Mouse (Mus musculus) liver, embryonic 16.5 days (tissue): ENCODE results near the gene Fads6. TPM values are rescaled to one million over a fixed set of nuclear protein-coding genes. Genes with fewer than 3 reads are reported as not detected.

Experiments used
- ATAC-seq: fragments of 200-750 bp; cut with Nextera tagmentation; 2 replicates; pipeline ENCODE4 v1.8.0; 2017; ENCODE audit warnings: low read depth, mild to moderate bottlenecking, moderate number of reproducible peaks, moderate library complexity
- H3K27ac ChIP-seq: fragments of 300-500 bp; sonication (generic); 2 replicates; pipeline ENCODE4 v1.5.1; 2014; ENCODE audit warnings: mild to moderate bottlenecking, low read length
- H3K27me3 ChIP-seq: fragments of 300-500 bp; sonication (generic); 2 replicates; pipeline ENCODE4 v1.6.1; 2014; ENCODE audit warnings: low read depth, low read length, mixed read lengths; ENCODE audit not compliant: control insufficient read depth, insufficient read depth
- H3K36me3 ChIP-seq: fragments of 300-500 bp; sonication (generic); 2 replicates; pipeline ENCODE4 v1.6.1; 2014; ENCODE audit warnings: mild to moderate bottlenecking; ENCODE audit not compliant: control insufficient read depth, insufficient read depth
- H3K4me1 ChIP-seq: fragments of 300-500 bp; sonication (generic); 2 replicates; pipeline ENCODE4 v1.6.1; 2014; ENCODE audit warnings: low read depth, low read length, mixed read lengths; ENCODE audit not compliant: control insufficient read depth
- H3K4me2 ChIP-seq: fragments of 300-500 bp; sonication (generic); 2 replicates; pipeline ENCODE4 v1.6.1; 2014; ENCODE audit warnings: low read depth, low read length, mixed read lengths
- H3K4me3 ChIP-seq: fragments of 300-500 bp; sonication (generic); 2 replicates; pipeline ENCODE4 v1.5.1; 2014; ENCODE audit warnings: low read depth, mild to moderate bottlenecking, low read length
- H3K9ac ChIP-seq: fragments of 300-500 bp; sonication (generic); 2 replicates; pipeline ENCODE4 v1.6.1; 2014; ENCODE audit warnings: low read depth, low read length
- H3K9me3 ChIP-seq: fragments of 300-500 bp; sonication (generic); replicated peaks from 2 replicates; pipeline ENCODE4 v1.6.1; 2016; ENCODE audit warnings: low read length; ENCODE audit not compliant: control insufficient read depth
- WGBS: fragments of 180-500 bp; shearing (Covaris S2); extraction: QIAGEN DNeasy Blood & Tissue Kit; methylation state at CpG from one replicate; pipeline ENCODE4 v1.1.7; 2014; ENCODE audit not compliant: insufficient replicate concordance; 5-methylcytosine and 5-hydroxymethylcytosine counted together
- polyA plus RNA-seq: library from polyadenylated mRNA; unstranded; fragments of >200 nt; fragmentation: Nextera tagmentation; extraction: Ambion mirVana; gene quantifications from 2 replicates; pipeline ENCODE4 v1.2.1, GENCODE M21; 2015

The Fads6 gene
- polyA plus RNA-seq, 1 experiment from 2014 or later, result 4.5 TPM

GRCm38 (mm10) chr11:115283891-115284620 lies 13.4 kb downstream of the Fads6 start:
- H3K27ac ChIP-seq, result no peak overlapping the region
- no peaks in the 10 kb centered on the region for H3K27me3 ChIP-seq
- H3K4me1 ChIP-seq, result peaks cover 7% of the 10 kb centered on the region
- WGBS, result 71% methylated on average over 12 of the region's 12 CpGs
- H3K4me2 ChIP-seq, result no peak overlapping the region
- H3K9ac ChIP-seq, result no peak overlapping the region
- no peaks in the 10 kb centered on the region for H3K36me3 ChIP-seq
- ATAC-seq, result no peak
- no peaks in the 10 kb centered on the region for H3K9me3 ChIP-seq
- H3K4me3 ChIP-seq, result no peak overlapping the region

- peaks cover 7% of the 10 kb centered on the region for H3K4me1 ChIP-seq
- WGBS, result 69% methylated on average over 9 of the region's 9 CpGs
- no peaks in the 10 kb centered on the region for H3K9me3 ChIP-seq
- no peak overlapping the region for H3K9ac ChIP-seq
- H3K36me3 ChIP-seq, result no peaks in the 10 kb centered on the region
- no peaks in the 10 kb centered on the region for H3K27me3 ChIP-seq
- H3K27ac ChIP-seq, result no peak overlapping the region
- ATAC-seq, result no peak
- no peak overlapping the region for H3K4me3 ChIP-seq
- H3K4me2 ChIP-seq, result no peak overlapping the region
These were observed 14.0 kb downstream of the Fads6 start for GRCm38 (mm10) chr11:115283486-115283765.

GRCm38 (mm10) chr11:115282723-115283485 lies 14.6 kb downstream of the Fads6 start:
- Histone ChIP-seq H3K4me2 (no peak overlapping the region), H3K36me3 (no peaks in the 10 kb centered on the region), H3K4me3 (no peak overlapping the region), H3K9ac (no peak overlapping the region), H3K27ac (no peak overlapping the region), H3K9me3 (no peaks in the 10 kb centered on the region), H3K4me1 (peaks cover 10% of the 10 kb centered on the region), H3K27me3 (no peaks in the 10 kb centered on the region)
- no peak for ATAC-seq
- 73% methylated on average over 8 of the region's 8 CpGs for WGBS

- ATAC-seq, result no peak
- H3K27me3 ChIP-seq, result no peaks in the 10 kb centered on the region
- H3K36me3 ChIP-seq, result no peaks in the 10 kb centered on the region
- no peak overlapping the region for H3K9ac ChIP-seq
- WGBS, result 63% methylated on average over 8 of the region's 8 CpGs
- H3K4me1 ChIP-seq, result peaks cover 14% of the 10 kb centered on the region
- H3K27ac ChIP-seq, result no peak overlapping the region
- no peak overlapping the region for H3K4me3 ChIP-seq
- no peaks in the 10 kb centered on the region for H3K9me3 ChIP-seq
- no peak overlapping the region for H3K4me2 ChIP-seq
These were observed 15.2 kb downstream of the Fads6 start for GRCm38 (mm10) chr11:115282295-115282694.

- Histone ChIP-seq H3K36me3 (no peaks in the 10 kb centered on the region), H3K4me1 (peaks cover 31% of the 10 kb centered on the region), H3K4me2 (no peak overlapping the region), H3K4me3 (no peak overlapping the region), H3K27ac (0 out of 2 replicates have a peak overlapping the region, but pooled peaks have one; percentile 11), H3K9ac (no peak overlapping the region), H3K9me3 (no peaks in the 10 kb centered on the region), H3K27me3 (no peaks in the 10 kb centered on the region)
- 32% methylated on average over 1 of the region's 1 CpGs for WGBS
- ATAC-seq, result no peak
These were observed 17.7 kb downstream of the Fads6 start for GRCm38 (mm10) chr11:115279726-115280125.

GRCm38 (mm10) chr11:115278176-115278575 lies 19.3 kb downstream of the Fads6 start:
- Histone ChIP-seq H3K9me3 (no peaks in the 10 kb centered on the region), H3K4me3 (peak overlapping the region; percentile 61), H3K27ac (peak overlapping the region; percentile 76; the same call in 1 of the 2 replicates), H3K27me3 (no peaks in the 10 kb centered on the region), H3K9ac (no peak overlapping the region; the same call in 1 of the 2 replicates), H3K4me2 (peak overlapping the region; percentile 97), H3K36me3 (no peaks in the 10 kb centered on the region), H3K4me1 (peaks cover 38% of the 10 kb centered on the region)
- WGBS, result 64% methylated on average over 6 of the region's 6 CpGs
- ATAC-seq, result no peak

- no peaks in the 10 kb centered on the region for H3K27me3 ChIP-seq
- H3K9me3 ChIP-seq, result no peaks in the 10 kb centered on the region
- peaks cover 38% of the 10 kb centered on the region for H3K4me1 ChIP-seq
- no peaks in the 10 kb centered on the region for H3K36me3 ChIP-seq
- H3K4me3 ChIP-seq, result peak overlapping the region; percentile 61
- peak overlapping the region; percentile 97 for H3K4me2 ChIP-seq
- H3K27ac ChIP-seq, result peak overlapping the region; percentile 76
- peak overlapping the region; percentile 76 for H3K9ac ChIP-seq
- ATAC-seq, result no peak
- 14% methylated on average over 7 of the region's 7 CpGs for WGBS
These were observed 19.9 kb downstream of the Fads6 start for GRCm38 (mm10) chr11:115277604-115277975.

GRCm38 (mm10) chr11:115276780-115277603 lies 20.5 kb downstream of the Fads6 start, which contains the start of gene Fdxr:
Fdxr (minus strand) TSS chr11:115277050.
- H3K4me3 ChIP-seq, result peak within 1 kb of the TSS; percentile 61
- peaks cover 38% of the 10 kb centered on the region for H3K4me1 ChIP-seq
- peak; percentile 92 for ATAC-seq
- H3K27me3 ChIP-seq, result no peaks in the 10 kb centered on the region
- H3K27ac ChIP-seq, result peak within 1 kb of the TSS; percentile 76
- under 1% methylated on average over 42 of the region's 42 CpGs for WGBS
- H3K9ac ChIP-seq, result peak within 1 kb of the TSS; percentile 76
- no peaks in the 10 kb centered on the region for H3K9me3 ChIP-seq
- no peaks in the 10 kb centered on the region for H3K36me3 ChIP-seq
- peak within 1 kb of the TSS; percentile 97 for H3K4me2 ChIP-seq
